Mouse (Mus musculus) inflammation-experienced regulatory T-cells (primary cell): ENCODE results near the gene Mmaa. TPM values are rescaled to one million over a fixed set of nuclear protein-coding genes. Genes with fewer than 3 reads are reported as not detected.

Experiments used
- polyA plus RNA-seq, 2 experiments: library from polyadenylated mRNA; unstranded; fragments of 100-300 nt; shearing (Covaris generic); gene quantifications; one replicate each; pipeline ENCODE4 v1.2.1; 2017

Mmaa gene
- 1 to 10 TPM; 8.7 to 9.3 TPM for polyA plus RNA-seq

DNA sequence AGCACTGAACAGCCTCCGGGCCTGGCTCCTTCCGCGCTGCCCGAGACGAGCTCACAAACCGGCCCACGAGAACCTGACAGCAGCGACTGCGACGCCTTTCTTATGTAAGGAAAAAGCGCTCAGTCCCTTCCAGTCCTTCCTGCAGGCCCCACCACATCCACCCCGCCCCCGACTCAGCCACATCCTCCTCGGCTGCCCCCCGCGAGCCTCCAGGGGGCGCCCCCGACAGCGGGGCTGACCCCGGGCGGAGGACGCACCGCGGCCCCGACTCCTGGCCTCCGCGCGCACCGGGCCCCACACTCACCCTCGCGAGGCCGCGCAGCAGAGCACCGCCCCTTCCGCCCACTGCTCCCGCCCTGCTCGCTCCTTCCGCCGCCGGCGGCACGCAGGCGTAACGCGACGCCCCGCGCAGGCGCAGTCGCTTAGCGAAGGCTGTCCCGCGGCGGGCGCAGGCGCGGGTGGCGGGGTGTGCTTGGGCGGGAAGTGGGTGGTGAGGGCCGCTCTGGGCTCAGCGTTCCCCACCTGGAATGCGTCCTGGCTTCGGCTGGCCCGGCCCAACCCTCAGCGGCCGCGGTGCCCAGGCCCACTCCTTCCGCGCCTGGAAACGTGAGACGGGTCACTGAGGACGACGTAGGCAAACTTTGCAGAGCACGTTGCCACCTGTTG lies at the start of gene Mmaa:
TSS of gene Mmaa (minus strand) at position 328 of the 666 bp plus-strand sequence.

DNA sequence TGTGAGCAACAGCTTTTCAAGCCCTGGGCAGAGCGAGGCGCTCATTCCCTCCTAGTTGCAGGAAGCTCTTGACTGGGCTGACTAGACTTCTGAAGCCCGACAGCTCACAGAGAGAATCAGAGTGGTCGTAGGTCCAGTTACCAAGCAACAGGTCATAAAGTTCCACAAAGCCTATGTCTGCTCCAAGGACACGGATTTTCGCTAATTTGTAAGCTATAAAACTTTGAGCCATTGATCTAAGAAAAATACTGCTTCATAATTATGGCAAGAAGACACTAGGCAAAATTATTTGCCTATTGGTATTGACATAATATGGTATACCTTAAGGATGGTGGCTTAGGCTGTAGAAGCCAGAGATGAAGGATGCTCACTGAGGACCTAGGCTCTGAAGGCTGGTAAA lies 46.3 kb downstream of the Mmaa start, which contains the start of gene 1700011L22Rik:
TSS of gene 1700011L22Rik (minus strand) at position 101 of the 400 bp plus-strand sequence.

Other genes with a start within 250 kb of the Mmaa start
- gene 1700011L22Rik, start 46.4 kb downstream of the Mmaa start, polyA plus RNA-seq: under 1 TPM in 1 of 2 experiments, not detected in 1; 0.39 TPM
- 10 to 100 TPM; 24.3 to 27.2 TPM for gene Smad1, start 104.6 kb upstream of the Mmaa start, polyA plus RNA-seq